Mouse (Mus musculus) embryonic fibroblast, embryonic 13.5 days (primary cell): ENCODE data around the gene Nfs1.

Experiments
- CTCF ChIP-seq: IDR thresholded peaks from 2 replicates; pipeline ENCODE4 v1.5.1; 2011; ENCODE audit warnings: mild to moderate bottlenecking, control low read depth, low read length, moderate library complexity, borderline replicate concordance; ENCODE audit not compliant: insufficient read depth
- POLR2A ChIP-seq: IDR thresholded peaks from 2 replicates; pipeline ENCODE4 v1.6.1; 2011; ENCODE audit warnings: low read depth, mild to moderate bottlenecking, control low read depth, low read length, moderate library complexity

DNA sequence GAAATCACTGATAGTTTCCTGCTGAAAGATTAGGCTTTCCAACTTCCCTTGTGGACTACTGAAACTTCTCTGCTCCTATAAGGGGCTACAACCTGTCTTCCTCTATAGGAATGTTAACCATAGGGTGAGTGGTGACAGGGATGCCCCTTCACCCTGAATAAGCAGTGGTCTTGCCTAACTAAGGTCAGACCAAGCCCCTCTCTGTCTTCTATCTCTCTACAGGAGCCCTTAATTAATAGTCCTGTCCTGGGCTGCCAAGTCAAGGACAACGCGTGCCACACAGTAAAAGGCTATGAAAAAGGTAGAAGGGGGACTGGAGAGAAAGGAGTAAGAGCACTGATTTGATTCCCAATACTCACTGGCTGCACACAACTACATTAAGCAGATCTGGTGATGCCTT, 37.6 kb upstream of the Nfs1 start:
- TF ChIP-seq POLR2A (no peak), CTCF (no peak)
